Mouse (Mus musculus) lung, adult 2 months (tissue): ENCODE results near the gene Tmprss5. TPM values are rescaled to one million over a fixed set of nuclear protein-coding genes. Genes with fewer than 3 reads are reported as not detected.

Experiments
- DNase-seq: peaks from one replicate; pipeline ENCODE4 v3.0.0; 2022
- H3K4me1 ChIP-seq: fragments of 200-500 bp; 2 replicates; pipeline ENCODE4 v1.6.1; 2011; ENCODE audit warnings: low read length; ENCODE audit not compliant: control insufficient read depth, insufficient read depth
- H3K4me3 ChIP-seq: fragments of 200-500 bp; replicated peaks from 2 replicates; pipeline ENCODE3; 2011; ENCODE audit warnings: low read depth, mild to moderate bottlenecking, control low read depth, low read length; ENCODE audit errors: extremely low read depth
- CTCF ChIP-seq: fragments of 200-500 bp; IDR thresholded peaks from 2 replicates; pipeline ENCODE4 v1.5.1; 2011; ENCODE audit warnings: mild to moderate bottlenecking, low read length, control low read depth; ENCODE audit not compliant: insufficient read depth
- POLR2A ChIP-seq: fragments of 200-500 bp; IDR thresholded peaks from 2 replicates; pipeline ENCODE4 v1.6.1; 2011; ENCODE audit warnings: low read depth, mild to moderate bottlenecking, control low read depth, low read length, borderline replicate concordance; ENCODE audit errors: extremely low read depth
- WGBS: fragments of 180-500 bp; shearing (Covaris S2); methylation state at CpG from one replicate; pipeline ENCODE4 v1.1.7; 2018; 5-methylcytosine and 5-hydroxymethylcytosine counted together
- polyA plus RNA-seq: library from polyadenylated mRNA; depleted of rRNA; stranded (reverse); fragments of >200 nt; gene quantifications from 2 replicates; pipeline ENCODE4 v1.2.3, GENCODE M21; 2012; rRNA removed

The Tmprss5 gene
- 1.3 and 1.6 TPM in 2 replicates for polyA plus RNA-seq

GRCm38 (mm10) chr9:49081107-49081506, at the start of gene Tmprss5:
Tmprss5 (plus strand) TSS chr9:49081260.
- H3K4me1 ChIP-seq: no peaks in the 10 kb centered on the region
- no peak within 1 kb of the TSS for H3K4me3 ChIP-seq
- no peak for DNase-seq
- TF ChIP-seq POLR2A (no peak), CTCF (no peak)
- WGBS: 68% methylated on average over 5 of the region's 5 CpGs

GRCm38 (mm10) chr9:49034764-49035163, 46.3 kb upstream of the Tmprss5 start:
- no peak overlapping the region for H3K4me3 ChIP-seq
- no peaks in the 10 kb centered on the region for H3K4me1 ChIP-seq
- DNase-seq: no peak
- 90% methylated on average over 4 of the region's 4 CpGs for WGBS
- no peak for TF ChIP-seq CTCF
- TF ChIP-seq POLR2A: no peak

- no peak overlapping the region for H3K4me3 ChIP-seq
- TF ChIP-seq CTCF (no peak), POLR2A (no peak)
- WGBS: 57% methylated on average over 5 of the region's 5 CpGs
Observed at GRCm38 (mm10) chr9:49050901-49051300, 30.2 kb upstream of the Tmprss5 start.

GRCm38 (mm10) chr9:49051349-49051748, 29.7 kb upstream of the Tmprss5 start:
- TF ChIP-seq CTCF (peak; percentile 87), POLR2A (no peak)
- H3K4me1 ChIP-seq: 0 out of 2 replicates have a peak, but pooled peaks cover 4% of the 10 kb centered on the region
- 5% methylated on average over 5 of the region's 5 CpGs for WGBS
- no peak overlapping the region for H3K4me3 ChIP-seq
- peak; percentile 31 for DNase-seq

More at GRCm38 (mm10) chr9:49050901-49051300, 30.2 kb upstream of the Tmprss5 start:
- no peak for DNase-seq
- H3K4me1 ChIP-seq: no peaks in the 10 kb centered on the region

GRCm38 (mm10) chr9:49054028-49054427, 27.0 kb upstream of the Tmprss5 start:
- Histone ChIP-seq H3K4me1 (0 out of 2 replicates have a peak, but pooled peaks cover 4% of the 10 kb centered on the region), H3K4me3 (no peak overlapping the region)
- 72% methylated on average over 3 of the region's 3 CpGs for WGBS
- DNase-seq: no peak
- TF ChIP-seq POLR2A (no peak), CTCF (no peak)

- peak; percentile 89 for DNase-seq
- Histone ChIP-seq H3K4me1 (peaks cover 6% of the 10 kb centered on the region; the same call in 1 of the 2 replicates), H3K4me3 (peak within 1 kb of the TSS; percentile 95)
- TF ChIP-seq CTCF (no peak), POLR2A (peak; percentile 71; the same call in 1 of the 2 replicates)
- WGBS: under 1% methylated on average over 53 of the region's 53 CpGs
Observed at GRCm38 (mm10) chr9:49055333-49056205, 25.5 kb upstream of the Tmprss5 start, which contains the start of gene Zw10. Zw10 (plus strand) TSS chr9:49055613.

- H3K4me1 ChIP-seq: no peaks in the 10 kb centered on the region
- no peak for TF ChIP-seq POLR2A
- no peak for TF ChIP-seq CTCF
- H3K4me3 ChIP-seq: no peak overlapping the region
- WGBS: 78% methylated on average over 3 of the region's 3 CpGs
- no peak for DNase-seq
Observed at GRCm38 (mm10) chr9:49076847-49077246, 4.2 kb upstream of the Tmprss5 start.

GRCm38 (mm10) chr9:49081561-49081960, 501 bp downstream of the Tmprss5 start:
- peak; percentile 41 for DNase-seq
- Histone ChIP-seq H3K4me1 (no peaks in the 10 kb centered on the region), H3K4me3 (no peak overlapping the region)
- TF ChIP-seq CTCF (peak; percentile 80), POLR2A (no peak)
- WGBS: 20% methylated on average over 4 of the region's 4 CpGs

- no peak for DNase-seq
- 82% methylated on average over 11 of the region's 11 CpGs for WGBS
- no peak for TF ChIP-seq CTCF
- TF ChIP-seq POLR2A: no peak
- no peaks in the 10 kb centered on the region for H3K4me1 ChIP-seq
- H3K4me3 ChIP-seq: no peak overlapping the region
Observed at GRCm38 (mm10) chr9:49087317-49087716, 6.3 kb downstream of the Tmprss5 start.

GRCm38 (mm10) chr9:49098871-49099270, 17.8 kb downstream of the Tmprss5 start:
- WGBS: 96% methylated on average over 3 of the region's 3 CpGs
- no peak for DNase-seq
- no peak for TF ChIP-seq CTCF
- no peak for TF ChIP-seq POLR2A
- no peaks in the 10 kb centered on the region for H3K4me1 ChIP-seq
- H3K4me3 ChIP-seq: no peak overlapping the region
